Mouse (Mus musculus) Patski (cell line): ENCODE results near the gene Lcp2. TPM values are rescaled to one million over a fixed set of nuclear protein-coding genes. Genes with fewer than 3 reads are reported as not detected.
A peak's percentile ranks its signal among the peaks of the same experiment; 100 is the strongest.

Source experiments
- ATAC-seq: fragments of 100-300 bp; one replicate; pipeline ENCODE4 v1.8.0; 2021
- CTCF ChIA-PET: fragments of 350-600 bp; sonication (Branson Sonifier 250); formaldehyde crosslinking; loops from one replicate; lab custom pipeline; 2022; ENCODE audit warnings: inconsistent platforms; lab: Charles Lee
- POLR2A ChIA-PET: fragments of 350-600 bp; sonication (Branson Sonifier 250); formaldehyde crosslinking; loops from one replicate; lab custom pipeline; 2022; ENCODE audit warnings: antibody characterized with exemption, inconsistent platforms; lab: Charles Lee
- DNase-seq: peaks from one replicate; pipeline ENCODE4 v3.0.0-alpha.2; 2011; ENCODE audit warnings: low read depth, low spot score
- H3K27me3 ChIP-seq: fragments of 371-371 bp; one replicate; pipeline ENCODE4 v1.5.1; 2021
- CTCF ChIP-seq: fragments of 100-300 bp; IDR thresholded peaks from one replicate; pipeline ENCODE4 v1.5.1; 2021
- in situ Hi-C: fragments of 300-500 bp; cut with MboI; formaldehyde crosslinking; loops from 3 replicates; pipeline ENCODE4 v1.11.1; 2018; ENCODE audit warnings: low pct_unique_long_range_greater_than_20kb, mixed read lengths
- polyA plus RNA-seq: library from polyadenylated mRNA; unstranded; gene quantifications from one replicate; pipeline ENCODE4 v1.2.3, GENCODE M21; 2021

Gene Lcp2
- polyA plus RNA-seq, 1 experiment from 2014 or later, result not detected

DNA sequence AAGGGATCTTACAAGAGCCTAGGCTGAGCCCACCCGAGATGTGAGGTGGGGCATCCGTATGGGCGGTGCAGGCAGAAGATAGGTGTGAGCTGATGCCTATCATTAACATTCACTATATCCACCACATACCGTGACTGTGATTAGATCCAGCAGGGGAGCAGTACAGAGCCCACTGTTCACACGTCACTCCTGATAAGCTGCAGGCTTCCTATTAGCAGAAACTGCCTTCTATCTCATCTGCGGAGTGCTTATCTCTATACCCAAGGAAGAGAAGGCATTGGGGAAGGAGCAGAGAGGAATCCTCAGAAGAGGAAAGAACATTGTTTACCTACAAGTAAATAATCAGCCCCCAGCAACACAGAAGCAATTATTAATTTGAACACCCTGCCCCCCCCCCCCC lies 15.0 kb downstream of the Lcp2 start:
- DNase-seq (no peak), ATAC-seq (no peak)
- TF ChIP-seq CTCF, result no peak
- H3K27me3 ChIP-seq, result peaks cover 4% of the 10 kb centered on the region
- ChIA-PET POLR2A (interaction anchor here (0.7 kb wide), 1 partner anchor 15 kb away, joined by 4 read pairs; no protein-coding TSS in a partner anchor), CTCF (no interaction called here)
- in situ Hi-C loops, result no loop called here

DNA sequence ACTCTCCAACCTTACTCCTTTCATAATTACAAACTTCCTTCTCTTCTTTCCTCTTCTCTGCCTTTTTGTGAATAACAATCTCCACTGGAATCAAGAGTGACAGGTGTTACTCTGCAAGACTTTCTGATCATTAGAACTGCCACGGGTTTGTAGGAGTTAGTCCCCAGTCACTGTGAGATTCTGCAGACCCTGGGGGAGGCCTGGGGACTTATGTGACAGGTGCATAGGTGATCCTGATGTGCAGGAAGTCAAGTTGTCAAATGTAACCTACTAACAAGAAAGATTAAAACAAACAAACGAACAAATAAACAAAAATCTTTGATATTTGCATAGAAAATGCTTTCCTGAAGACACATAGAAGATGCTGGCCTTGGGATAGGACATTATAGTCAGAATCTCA lies 16.5 kb downstream of the Lcp2 start:
- no peak for TF ChIP-seq CTCF
- no peak for ATAC-seq
- no peak for DNase-seq
- ChIA-PET POLR2A (no interaction called here), CTCF (no interaction called here)
- peaks cover 7% of the 10 kb centered on the region for H3K27me3 ChIP-seq
- in situ Hi-C loops, result no loop called here

DNA sequence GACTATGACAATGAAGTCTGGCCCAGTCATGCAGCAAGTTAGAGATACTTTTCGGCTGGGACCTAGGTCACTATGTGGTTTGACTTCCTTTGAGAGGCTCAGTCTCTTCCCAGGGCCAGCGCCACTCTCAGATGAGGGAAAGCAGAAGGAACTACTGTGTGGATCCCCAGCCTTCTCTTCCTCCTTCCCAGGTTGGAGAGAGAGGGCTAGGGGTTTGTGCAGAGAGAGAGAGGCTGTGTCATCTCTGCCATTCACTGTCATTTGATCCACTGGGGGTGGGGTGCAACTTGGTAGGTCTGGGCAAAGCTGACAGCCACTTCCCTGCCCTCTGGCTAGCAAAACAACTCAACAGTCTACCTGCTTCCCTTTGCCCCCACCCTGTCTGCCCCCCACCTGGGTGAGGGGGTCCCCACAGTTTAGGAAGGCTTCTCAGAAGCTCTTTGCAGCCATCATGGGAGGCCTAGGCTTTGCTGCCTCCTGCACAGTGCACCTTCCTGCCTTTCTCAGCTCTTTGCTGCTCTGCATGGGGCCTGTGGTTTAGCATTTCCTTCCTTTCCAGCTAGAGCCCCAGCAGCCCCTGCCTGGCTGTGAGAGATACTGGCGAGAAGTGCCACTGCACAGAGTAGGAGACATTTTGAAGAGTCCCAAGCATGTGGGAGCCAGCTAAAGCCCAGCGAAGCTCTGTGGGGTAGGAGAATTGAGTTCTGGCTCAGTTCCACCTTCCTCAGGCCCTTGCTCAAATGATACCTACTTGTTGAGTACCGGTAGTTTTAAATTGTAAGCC lies 17.2 kb downstream of the Lcp2 start:
- TF ChIP-seq CTCF, result no peak
- no peak for DNase-seq
- CTCF ChIA-PET, result no interaction called here
- in situ Hi-C loops, result no loop called here
- peaks cover 7% of the 10 kb centered on the region for H3K27me3 ChIP-seq
- POLR2A ChIA-PET, result no interaction called here
- ATAC-seq, result no peak

GRCm38 (mm10) chr11:34070596-34070995 lies 23.9 kb downstream of the Lcp2 start:
- peaks cover 13% of the 10 kb centered on the region for H3K27me3 ChIP-seq
- in situ Hi-C loops, result no loop called here
- ChIA-PET POLR2A (no interaction called here), CTCF (no interaction called here)
- ATAC-seq (no peak), DNase-seq (no peak)
- TF ChIP-seq CTCF, result no peak

DNA sequence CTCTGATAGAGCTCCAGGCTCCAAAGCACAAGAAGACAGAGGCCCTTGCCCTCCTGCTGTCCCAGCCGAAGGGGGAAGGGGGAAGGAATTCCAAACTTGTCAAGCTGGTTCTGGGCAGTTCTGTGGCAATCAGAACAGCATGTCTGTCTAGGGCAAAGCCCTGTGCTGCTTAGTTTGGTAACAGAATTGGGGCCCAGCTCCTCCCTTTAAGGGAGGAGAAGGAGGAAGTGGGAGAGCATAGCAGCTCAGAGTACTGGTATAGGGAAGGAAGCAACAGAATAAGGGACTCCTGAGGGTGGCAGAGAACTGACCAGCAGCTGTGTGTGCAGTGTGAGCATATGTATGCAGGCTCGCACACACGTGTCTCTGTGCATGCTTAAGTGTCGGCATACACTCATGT lies 25.6 kb downstream of the Lcp2 start:
- in situ Hi-C loops, result no loop called here
- H3K27me3 ChIP-seq, result peaks cover 8% of the 10 kb centered on the region
- no peak for DNase-seq
- no peak for ATAC-seq
- no peak for TF ChIP-seq CTCF
- ChIA-PET POLR2A (no interaction called here), CTCF (no interaction called here)

DNA sequence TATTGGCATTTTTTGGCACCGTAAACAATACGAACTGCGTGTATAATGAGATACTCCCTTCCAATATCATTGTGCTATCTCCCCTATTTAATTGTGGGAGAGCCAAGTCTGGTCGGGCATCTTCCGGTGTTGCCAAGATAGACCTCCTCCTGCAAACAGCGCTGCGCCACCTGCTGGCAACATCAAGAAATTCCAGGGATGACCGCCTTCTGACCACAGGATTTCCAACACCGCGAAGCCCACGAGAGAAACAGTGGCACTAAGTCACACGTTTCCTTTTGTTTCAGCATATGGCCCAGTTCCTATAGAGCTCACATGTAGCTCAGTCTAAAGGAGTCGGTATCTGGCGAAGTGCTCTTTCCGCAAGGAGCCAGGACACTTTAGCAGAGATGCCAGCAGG lies 27.1 kb downstream of the Lcp2 start:
- in situ Hi-C loops, result no loop called here
- ATAC-seq, result peak; percentile 17
- DNase-seq, result no peak
- POLR2A ChIA-PET, result no interaction called here
- TF ChIP-seq CTCF, result peak; percentile 57
- CTCF ChIA-PET, result no interaction called here
- H3K27me3 ChIP-seq, result peaks cover 6% of the 10 kb centered on the region

DNA sequence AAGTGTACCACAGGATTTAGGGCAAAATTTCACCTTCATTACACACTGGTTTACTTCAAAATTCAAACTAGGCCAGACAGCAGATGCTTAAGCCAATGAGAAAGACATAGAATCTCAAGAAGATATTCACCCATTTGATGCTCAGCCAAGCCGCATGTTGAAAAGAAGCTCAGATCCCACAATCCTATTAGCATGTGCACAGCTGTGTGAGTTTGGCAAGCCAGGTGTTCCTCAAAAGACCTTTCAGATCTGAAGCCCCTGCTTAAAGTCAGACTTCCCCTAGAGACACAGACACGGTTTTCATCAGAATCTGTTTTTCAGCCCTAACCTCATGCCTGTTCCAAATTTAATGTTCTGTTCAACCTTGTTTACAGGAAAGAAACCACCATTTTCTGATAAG lies 31.1 kb downstream of the Lcp2 start:
- peaks cover 19% of the 10 kb centered on the region for H3K27me3 ChIP-seq
- in situ Hi-C loops, result no loop called here
- DNase-seq (no peak), ATAC-seq (no peak)
- ChIA-PET POLR2A (no interaction called here), CTCF (no interaction called here)
- no peak for TF ChIP-seq CTCF

DNA sequence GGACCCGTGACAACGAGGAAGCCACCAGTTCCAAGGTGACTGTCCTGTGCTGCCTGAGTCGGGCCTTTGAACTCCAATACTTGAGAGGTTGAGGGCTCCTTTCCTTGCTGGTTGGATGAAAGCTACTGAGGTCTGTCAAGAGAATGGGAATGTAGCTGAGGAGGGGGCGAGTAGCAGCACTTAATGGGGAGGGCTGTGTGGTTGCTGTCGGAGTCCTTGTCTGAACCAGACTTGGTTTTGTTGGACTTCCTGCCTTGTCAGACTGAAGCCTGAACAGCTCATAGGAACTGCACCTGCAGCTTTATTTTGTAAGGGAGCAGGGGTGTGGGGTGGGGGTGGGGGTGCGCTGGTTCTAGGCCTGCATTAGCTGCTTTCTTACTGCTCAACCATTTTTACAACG lies 31.9 kb downstream of the Lcp2 start:
- DNase-seq (no peak), ATAC-seq (no peak)
- in situ Hi-C loops, result no loop called here
- CTCF ChIA-PET, result no interaction called here
- POLR2A ChIA-PET, result no interaction called here
- peaks cover 19% of the 10 kb centered on the region for H3K27me3 ChIP-seq
- TF ChIP-seq CTCF, result no peak

DNA sequence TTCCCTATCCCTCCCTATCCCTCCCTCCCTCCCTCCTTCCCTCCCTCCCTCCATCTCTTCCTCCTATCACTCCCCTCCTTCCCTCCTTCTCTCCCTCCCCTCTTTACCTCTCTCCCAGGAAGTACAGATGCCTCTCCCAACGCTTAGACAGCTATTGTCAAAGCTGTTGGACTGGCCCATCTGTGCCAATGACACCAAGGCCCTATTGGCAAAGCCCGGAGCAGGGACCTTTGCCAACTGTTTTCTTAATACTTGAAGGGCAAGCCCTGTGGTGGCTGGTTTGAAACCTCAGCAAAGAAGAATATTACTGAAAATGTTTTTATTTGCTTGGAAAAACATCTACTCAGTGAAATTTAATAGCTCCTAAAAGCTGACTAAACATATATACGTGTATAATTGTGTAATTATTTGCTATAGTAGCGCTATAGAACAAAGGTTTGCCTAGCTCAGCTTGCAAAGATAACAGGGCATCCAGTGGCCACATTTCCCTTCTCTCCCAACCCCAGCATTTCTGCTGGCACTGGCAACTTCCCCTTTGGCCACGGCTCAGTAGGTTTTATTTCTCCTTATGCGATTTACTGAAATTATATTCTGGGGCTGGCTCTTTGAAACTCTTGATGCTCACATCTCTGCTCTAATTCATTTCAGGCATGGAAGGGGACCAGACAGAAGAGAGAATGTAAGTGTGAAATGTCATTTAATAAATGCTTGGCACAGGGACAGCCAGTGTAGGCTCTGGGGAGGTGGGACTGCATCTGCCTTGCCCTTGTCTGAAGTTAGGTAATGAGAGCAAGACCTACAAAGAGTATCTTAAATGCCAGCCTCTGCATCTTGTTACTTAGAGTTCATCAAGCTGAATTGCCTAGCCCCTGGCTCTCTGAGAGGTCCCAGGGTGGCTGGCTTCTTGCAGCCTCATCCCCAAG lies 33.1 kb downstream of the Lcp2 start:
- H3K27me3 ChIP-seq, result peaks cover 20% of the 10 kb centered on the region
- no peak for TF ChIP-seq CTCF
- CTCF ChIA-PET, result no interaction called here
- DNase-seq, result no peak
- POLR2A ChIA-PET, result no interaction called here
- no peak for ATAC-seq
- in situ Hi-C loops, result no loop called here

DNA sequence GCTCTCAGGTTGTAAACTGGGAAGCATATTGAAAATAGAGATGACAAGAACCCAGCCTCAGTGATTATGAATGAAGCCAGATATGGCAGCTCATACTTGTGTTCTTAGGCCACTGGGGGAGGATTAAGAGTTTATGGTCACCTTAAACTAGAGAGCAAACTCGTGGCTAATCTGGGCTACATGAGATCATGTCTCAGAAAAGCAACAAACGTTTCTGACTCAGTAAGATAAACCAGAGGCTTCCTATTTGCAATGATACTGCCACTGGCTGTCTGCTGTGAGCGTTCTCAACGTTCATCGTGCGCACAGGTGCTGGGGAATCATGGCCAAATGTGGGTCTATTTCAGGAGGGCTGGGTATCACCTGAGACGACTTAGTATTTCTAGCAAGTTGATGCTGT lies 37.1 kb downstream of the Lcp2 start:
- POLR2A ChIA-PET, result no interaction called here
- CTCF ChIA-PET, result no interaction called here
- no peak for TF ChIP-seq CTCF
- no peak for ATAC-seq
- no peak for DNase-seq
- in situ Hi-C loops, result no loop called here
- peaks cover 29% of the 10 kb centered on the region for H3K27me3 ChIP-seq

GRCm38 (mm10) chr11:34084639-34085038 lies 37.9 kb downstream of the Lcp2 start:
- ChIA-PET CTCF (no interaction called here), POLR2A (interaction anchor here (0.7 kb wide), 1 partner anchor 10 kb away, joined by 3 read pairs; no protein-coding TSS in a partner anchor)
- no peak for TF ChIP-seq CTCF
- peaks cover 29% of the 10 kb centered on the region for H3K27me3 ChIP-seq
- no peak for DNase-seq
- in situ Hi-C loops, result no loop called here
- no peak for ATAC-seq
